24 mouse cellular contexts compared by ENCODE assay signal in the genomic region with DNA sequence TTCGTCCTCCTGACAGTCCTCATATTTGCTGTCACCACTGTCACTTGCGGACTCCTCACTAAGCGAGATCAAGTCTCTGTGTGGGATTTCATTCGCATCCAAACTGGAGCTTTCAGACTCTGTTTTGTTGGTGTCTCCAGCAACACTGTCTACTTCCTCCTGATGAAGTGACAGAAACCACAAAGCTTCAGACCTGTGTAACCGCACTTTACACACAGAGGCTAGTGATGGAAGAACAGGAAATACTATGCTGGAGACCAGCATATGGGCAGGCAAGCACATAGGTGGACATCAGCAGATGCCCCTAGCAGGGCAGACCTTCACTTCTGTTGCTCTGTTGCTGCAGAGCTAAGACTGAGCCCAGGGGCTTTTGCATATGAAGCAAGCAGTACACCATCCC.
"Had no signal": no experiment of that assay in that cellular context is flagged by ENCODE, and none has a peak within 500 bp of the region (broad histone marks: within the 10 kb centered on the region; RNA-seq: fewer than 3 reads in every experiment).

No protein-coding gene starts in this region.

- ATAC-seq: hindbrain, embryonic 16.5 days; inflammation-experienced regulatory T-cells, adult 6 months; intestine, embryonic 15.5 days; intestine, postnatal 0 days; liver, embryonic 12.5 days had no signal

- H3K9ac ChIP-seq: heart, embryonic 12.5 days; hindbrain, embryonic 12.5 days; hindbrain, embryonic 14.5 days; intestine, embryonic 15.5 days; limb, embryonic 13.5 days; limb, embryonic 15.5 days; liver, embryonic 12.5 days had no signal

- DNase-seq: gastrocnemius, postnatal 14 days; gastrocnemius, postnatal 36 days; heart, adult 18-20 months; heart, postnatal 10 days; heart, postnatal 4 days; kidney, adult 18-20 months; kidney, adult 8-10 months; kidney, postnatal 10 days; kidney, postnatal 36 days; layer of hippocampus, adult 9-11 months; layer of hippocampus, postnatal 36 days; left cerebral cortex, postnatal 4 days had no signal

- H3K4me1 ChIP-seq: heart, embryonic 10.5 days; hindbrain, embryonic 10.5 days; hindbrain, embryonic 12.5 days; intestine, embryonic 15.5 days; limb, embryonic 13.5 days; limb, embryonic 15.5 days had no signal

- H3K27me3 ChIP-seq: heart, embryonic 12.5 days; hindbrain, embryonic 12.5 days; intestine, embryonic 15.5 days; limb, embryonic 13.5 days; limb, embryonic 15.5 days; liver, embryonic 12.5 days had no signal

- H3K4me2 ChIP-seq: heart, embryonic 12.5 days; hindbrain, embryonic 12.5 days; hindbrain, embryonic 14.5 days; intestine, embryonic 15.5 days; limb, embryonic 13.5 days; limb, embryonic 15.5 days; liver, embryonic 12.5 days had no signal

- H3K27ac ChIP-seq: heart, embryonic 10.5 days; hindbrain, embryonic 10.5 days; hindbrain, embryonic 12.5 days; hindbrain, embryonic 14.5 days; intestine, embryonic 15.5 days; limb, embryonic 13.5 days; limb, embryonic 15.5 days; liver, embryonic 12.5 days had no signal

- H3K9me3 ChIP-seq: heart, embryonic 10.5 days; heart, embryonic 12.5 days; hindbrain, embryonic 10.5 days; hindbrain, embryonic 12.5 days; intestine, embryonic 15.5 days; limb, embryonic 13.5 days; limb, embryonic 15.5 days; liver, embryonic 12.5 days had no signal

- H3K4me3 ChIP-seq: heart, embryonic 10.5 days; heart, embryonic 12.5 days; hindbrain, embryonic 10.5 days; hindbrain, embryonic 12.5 days; intestine, embryonic 15.5 days; limb, embryonic 13.5 days; limb, embryonic 15.5 days; liver, embryonic 12.5 days had no signal
